Mouse (Mus musculus) adrenal gland (tissue): ENCODE results near the gene Fam240a.

Source experiments
- intact Hi-C: fragments of 180-260 bp; cut with DNase I; formaldehyde crosslinking; loops from one replicate; pipeline ENCODE4 v1.15.1; 2025

The Fam240a gene

GRCm38 (mm10) chr9:110895994-110896393, 20.7 kb downstream of the Fam240a start:
- intact Hi-C loops, result no loop called here

- intact Hi-C loops, result no loop called here
These were observed 21.2 kb downstream of the Fam240a start for GRCm38 (mm10) chr9:110895507-110895906.

GRCm38 (mm10) chr9:110893429-110893828, 23.2 kb downstream of the Fam240a start:
- intact Hi-C loops, result no loop called here

- intact Hi-C loops, result no loop called here
These were observed 24.1 kb downstream of the Fam240a start for GRCm38 (mm10) chr9:110892552-110892951.

- intact Hi-C loops, result no loop called here
These were observed 25.4 kb downstream of the Fam240a start for GRCm38 (mm10) chr9:110891077-110891828.

GRCm38 (mm10) chr9:110890026-110890783, 26.5 kb downstream of the Fam240a start:
- intact Hi-C loops, result no loop called here

- intact Hi-C loops, result no loop called here
These were observed 27.7 kb downstream of the Fam240a start for GRCm38 (mm10) chr9:110888935-110889334.

- intact Hi-C loops, result no loop called here
These were observed 29.0 kb downstream of the Fam240a start for GRCm38 (mm10) chr9:110887388-110888303.

- intact Hi-C loops, result no loop called here
These were observed 34.7 kb downstream of the Fam240a start for GRCm38 (mm10) chr9:110881953-110882352.

- intact Hi-C loops, result no loop called here
These were observed 35.9 kb downstream of the Fam240a start for GRCm38 (mm10) chr9:110880772-110881171.

- intact Hi-C loops, result no loop called here
These were observed 36.6 kb downstream of the Fam240a start, which contains the start of gene Tmie for GRCm38 (mm10) chr9:110879998-110880561. TSS of gene Tmie (minus strand) at chr9:110880113.

GRCm38 (mm10) chr9:110879191-110879920, 37.3 kb downstream of the Fam240a start, which contains the start of gene Als2cl:
TSS of gene Als2cl (plus strand) at chr9:110879870.
- intact Hi-C loops, result no loop called here

GRCm38 (mm10) chr9:110877888-110878287, 38.8 kb downstream of the Fam240a start:
- intact Hi-C loops, result no loop called here

- intact Hi-C loops, result no loop called here
These were observed 39.3 kb downstream of the Fam240a start for GRCm38 (mm10) chr9:110877353-110877752.

- intact Hi-C loops, result no loop called here
These were observed 41.4 kb downstream of the Fam240a start for GRCm38 (mm10) chr9:110875288-110875695.

GRCm38 (mm10) chr9:110874660-110875191, 41.9 kb downstream of the Fam240a start:
- intact Hi-C loops, result loop anchor here (5.0 kb wide), 3 partner anchors 92 to 237 kb away; no protein-coding TSS in a partner anchor

GRCm38 (mm10) chr9:110873681-110874659, 42.7 kb downstream of the Fam240a start:
- intact Hi-C loops, result loop anchor here (5.0 kb wide), 3 partner anchors 92 to 237 kb away; no protein-coding TSS in a partner anchor

- intact Hi-C loops, result loop anchor here (5.0 kb wide), 3 partner anchors 89 to 234 kb away; no protein-coding TSS in a partner anchor
These were observed 45.6 kb downstream of the Fam240a start for GRCm38 (mm10) chr9:110871030-110871429.
